Mouse (Mus musculus) brain, embryonic 14.5 days (tissue): ENCODE measurements around the gene Sars2.

Experiments
- CTCF ChIP-seq: fragments of 200-500 bp; IDR thresholded peaks from 2 replicates; pipeline ENCODE4 v1.5.1; 2012; ENCODE audit warnings: inconsistent platforms, mild to moderate bottlenecking, moderate library complexity, borderline replicate concordance; ENCODE audit not compliant: insufficient read depth, insufficient read length; ENCODE audit errors: extremely low read depth
- POLR2A ChIP-seq: fragments of 200-500 bp; IDR thresholded peaks from 2 replicates; pipeline ENCODE4 v1.6.1; 2012; ENCODE audit warnings: mild to moderate bottlenecking, inconsistent platforms, borderline replicate concordance; ENCODE audit not compliant: poor library complexity, insufficient read depth, insufficient read length, severe bottlenecking; ENCODE audit errors: extremely low read depth

DNA sequence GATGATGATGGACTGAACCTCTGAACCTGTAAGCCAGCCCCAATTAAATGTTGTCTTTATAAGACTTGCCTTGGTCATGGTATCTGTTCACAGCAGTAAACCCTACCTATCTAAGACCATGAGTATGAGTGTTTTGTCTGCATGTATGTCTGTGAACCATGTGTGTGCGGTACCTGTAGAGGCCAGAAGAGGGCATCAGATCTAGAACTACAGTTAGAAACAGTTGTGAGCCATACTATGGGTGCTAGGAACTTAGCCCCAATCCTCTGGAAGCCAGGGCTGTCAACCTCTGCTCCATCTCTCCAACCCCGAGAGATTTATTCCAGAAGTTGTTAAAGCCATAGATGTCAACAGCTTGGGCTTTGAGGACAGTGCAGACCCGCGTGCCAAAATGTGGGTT is 41.5 kb upstream of the Sars2 start:
- no peak for TF ChIP-seq CTCF
- TF ChIP-seq POLR2A = no peak
